Mouse (Mus musculus) adrenal gland, postnatal 25 days (tissue): Measurements from ENCODE around the gene Ndufv3. TPM values are rescaled to one million over a fixed set of nuclear protein-coding genes. Genes with fewer than 3 reads are reported as not detected.
A peak's percentile ranks its signal among the peaks of the same experiment; 100 is the strongest.

ENCODE experiments used
- DNase-seq: peaks from one replicate; pipeline ENCODE4 v3.0.0; 2021; ENCODE audit warnings: mixed read lengths
- long read RNA-seq: library from polyadenylated mRNA; stranded (forward); transcript quantifications from one replicate; pipeline ENCODE4 v2.0.0, GENCODE M21; 2021
- total RNA-seq: library from RNA; stranded (reverse); gene quantifications from 2 replicates; pipeline ENCODE4 v1.2.3, GENCODE M21; 2021

Ndufv3 gene
- 379 and 390 TPM in 2 replicates for total RNA-seq
- long read RNA-seq, transcript Ndufv3-201 (4 exons, 1,582 nt): minor isoform, 72 of 266 reads
- long read RNA-seq, transcript Ndufv3-202 (3 exons, 493 nt): major isoform, 176 of 266 reads
- long read RNA-seq, partial matches to known transcripts: 7 of 266 reads
- long read RNA-seq, other reads (novel, unspliced or antisense): 11 of 266 reads

DNA sequence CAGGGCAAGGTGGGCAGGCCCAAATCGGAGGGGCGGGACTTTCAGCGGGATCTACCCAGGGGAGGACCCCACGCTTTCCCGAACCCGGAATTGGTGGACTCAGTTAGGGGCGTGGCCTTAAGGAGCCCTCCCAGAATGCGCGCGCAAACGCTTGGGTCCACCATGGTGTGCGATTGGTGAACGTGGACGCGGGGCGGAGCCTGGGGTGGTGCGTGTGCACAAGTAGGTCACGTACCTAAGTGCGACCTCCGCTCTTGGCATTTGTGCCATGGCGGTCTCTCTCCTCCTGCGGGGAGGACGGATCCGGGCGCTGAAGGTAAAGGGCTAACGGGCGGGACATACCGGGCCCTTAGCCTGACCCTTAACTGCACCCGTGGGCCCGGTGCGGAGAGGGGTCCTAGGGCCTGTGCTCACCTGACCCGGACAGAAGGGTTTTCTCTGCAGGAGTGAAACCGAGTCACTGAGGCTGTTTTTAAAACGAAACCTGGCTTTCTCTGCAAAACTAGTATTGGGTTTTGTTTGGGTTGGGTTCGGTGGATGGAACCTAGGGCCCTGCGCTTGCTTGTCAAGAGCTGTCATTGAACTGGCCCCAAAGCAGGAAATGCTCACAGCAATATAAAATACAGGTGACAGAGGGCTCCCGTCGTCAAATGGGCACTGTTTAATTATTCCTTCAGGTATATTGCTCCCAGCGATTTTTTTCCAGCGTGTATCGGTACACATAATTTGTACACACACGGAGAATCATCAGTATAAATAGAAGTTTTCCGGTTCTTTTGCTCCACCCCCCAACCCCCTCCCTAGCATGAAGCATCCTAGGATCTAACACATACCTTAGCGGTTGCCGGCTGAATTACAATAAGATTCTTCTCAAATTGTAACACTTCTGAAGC lies at the start of gene Ndufv3, which contains the start of gene Wdr4:
TSS of gene Ndufv3 (plus strand) at position 170 of the 893 bp plus-strand sequence.
TSS of gene Wdr4 (minus strand) at position 35 of the 893 bp plus-strand sequence.
- DNase-seq: peak; percentile 99

DNA sequence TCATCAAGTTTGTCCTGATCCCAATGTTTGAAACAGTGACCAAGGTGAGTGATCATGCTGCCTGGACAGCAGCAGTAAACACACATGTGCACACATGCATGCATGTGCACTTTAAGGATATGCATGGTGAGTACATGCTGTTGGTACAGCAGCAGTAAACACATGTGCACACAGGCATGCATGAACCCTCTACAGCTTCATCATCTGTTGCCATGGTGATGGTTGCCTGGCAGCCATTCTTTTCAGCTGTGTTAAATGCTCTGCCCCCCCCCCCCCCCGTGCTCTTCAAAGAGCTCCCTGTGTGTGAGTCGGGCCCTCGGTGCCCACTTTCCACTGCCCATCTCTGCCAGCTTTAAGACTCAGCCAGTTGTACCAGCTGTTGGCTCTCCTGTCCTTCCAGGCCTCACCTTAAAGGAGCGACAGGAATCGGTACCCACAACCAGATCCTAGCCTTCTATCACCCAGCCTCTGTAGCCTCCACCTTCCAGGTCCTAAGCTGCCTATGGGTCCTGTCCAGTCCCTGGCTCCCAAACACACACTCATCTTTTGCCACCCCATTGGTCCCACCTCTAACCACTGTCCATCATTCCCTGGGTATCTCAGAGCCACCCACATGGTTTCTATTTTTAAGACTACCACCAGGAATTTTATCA lies 49.0 kb upstream of the Ndufv3 start:
- DNase-seq: no peak

DNA sequence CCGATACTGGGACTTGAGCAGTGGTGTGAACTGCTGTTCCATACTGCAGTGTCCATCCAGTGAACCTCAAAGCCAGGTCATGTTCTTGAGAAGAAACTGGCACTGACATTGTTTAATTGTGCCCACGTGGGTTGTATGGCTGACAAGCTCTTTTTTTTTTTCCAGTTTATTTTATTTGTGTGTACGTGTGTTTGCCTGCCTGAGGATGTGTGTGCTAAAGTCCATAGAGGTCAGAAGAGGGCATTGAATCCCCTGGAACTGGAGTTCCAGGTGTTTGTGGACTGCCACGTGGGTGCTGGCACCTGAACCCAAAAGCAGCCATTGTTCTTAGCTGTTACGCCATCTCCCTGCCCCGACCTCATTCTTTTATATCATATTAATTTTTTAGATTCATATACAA lies 45.5 kb upstream of the Ndufv3 start:
- DNase-seq: no peak

DNA sequence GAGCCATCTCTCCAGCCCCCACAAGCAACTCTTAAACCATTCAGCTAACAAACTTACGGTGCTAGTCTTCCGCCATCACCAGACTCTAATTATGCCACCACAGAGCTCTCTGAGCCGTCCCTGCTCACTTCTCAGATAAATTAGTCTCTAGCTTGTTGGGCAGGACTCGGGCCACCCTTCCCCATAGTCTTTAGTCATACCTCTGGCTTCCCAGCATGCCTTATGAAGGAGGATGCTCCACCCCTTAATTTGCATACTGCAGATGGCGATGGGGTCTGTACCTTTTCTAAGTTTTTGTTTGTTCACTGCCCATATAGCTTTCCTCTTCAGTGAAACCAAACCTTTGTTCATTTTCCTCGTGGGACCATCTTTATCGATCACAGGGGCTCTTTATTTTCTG lies 41.3 kb upstream of the Ndufv3 start:
- DNase-seq: no peak

DNA sequence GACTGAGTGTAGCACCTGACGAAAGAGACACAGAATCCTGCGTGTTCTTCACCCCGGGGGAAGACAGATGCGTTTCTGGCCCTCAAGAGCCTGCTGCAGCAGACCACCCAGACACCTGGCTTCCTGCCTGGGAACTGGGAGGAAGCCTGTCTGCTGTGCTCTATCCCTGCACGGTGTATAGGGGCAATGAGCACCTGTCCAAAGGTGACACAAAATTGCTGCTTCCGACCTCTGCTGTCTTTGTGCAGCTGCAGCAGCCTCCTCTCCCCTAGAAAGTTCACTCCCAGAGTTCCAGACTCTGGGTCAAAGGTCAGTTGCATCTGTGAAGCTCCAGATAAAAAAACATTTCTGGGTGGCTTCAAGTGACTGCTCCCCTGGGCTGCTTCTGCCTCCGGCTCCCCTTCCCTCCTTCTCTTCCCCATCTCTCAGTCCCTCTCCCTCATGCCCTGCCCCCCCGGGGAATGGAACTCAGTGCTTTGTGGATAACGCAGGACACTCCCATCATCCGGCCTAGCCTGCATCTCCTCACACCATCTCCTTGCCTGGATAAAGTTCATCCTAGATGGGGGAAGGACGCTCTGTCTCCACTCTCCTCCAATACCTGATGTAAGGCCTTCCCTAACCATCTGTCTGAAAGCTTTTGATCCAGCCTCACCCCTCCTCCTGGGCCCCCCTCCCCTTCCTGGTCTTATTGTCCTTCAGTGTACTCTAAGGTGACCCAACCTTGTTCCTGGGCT lies 40.6 kb upstream of the Ndufv3 start:
- no peak for DNase-seq

DNA sequence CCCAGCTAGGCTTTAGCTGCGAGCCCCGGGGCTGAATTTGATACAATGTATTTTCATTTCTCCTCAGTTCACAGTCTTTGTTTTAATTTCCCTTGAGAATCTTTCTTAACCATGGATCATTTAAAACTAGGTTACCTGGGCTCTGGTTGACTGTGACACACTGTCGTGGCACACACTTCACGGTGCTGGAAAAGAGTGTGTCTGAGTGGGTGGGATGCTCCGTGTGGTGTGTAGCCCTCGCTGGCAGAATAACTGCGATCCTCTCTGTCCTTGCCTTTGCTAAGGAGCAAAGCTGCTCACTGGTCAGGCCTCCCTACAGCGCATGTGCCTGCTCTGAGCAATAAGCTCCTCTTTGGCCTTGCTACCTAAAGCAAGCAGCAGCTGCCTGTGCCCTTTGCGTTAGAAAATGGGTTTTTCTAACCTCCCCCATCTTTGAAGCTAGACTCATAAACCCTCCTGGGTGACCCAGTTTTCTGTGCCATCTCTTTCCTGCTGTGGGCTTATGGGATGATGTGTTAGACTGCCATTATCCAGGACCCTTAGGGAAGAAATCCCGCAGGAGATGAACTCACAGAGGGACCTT lies 33.2 kb upstream of the Ndufv3 start:
- no peak for DNase-seq

DNA sequence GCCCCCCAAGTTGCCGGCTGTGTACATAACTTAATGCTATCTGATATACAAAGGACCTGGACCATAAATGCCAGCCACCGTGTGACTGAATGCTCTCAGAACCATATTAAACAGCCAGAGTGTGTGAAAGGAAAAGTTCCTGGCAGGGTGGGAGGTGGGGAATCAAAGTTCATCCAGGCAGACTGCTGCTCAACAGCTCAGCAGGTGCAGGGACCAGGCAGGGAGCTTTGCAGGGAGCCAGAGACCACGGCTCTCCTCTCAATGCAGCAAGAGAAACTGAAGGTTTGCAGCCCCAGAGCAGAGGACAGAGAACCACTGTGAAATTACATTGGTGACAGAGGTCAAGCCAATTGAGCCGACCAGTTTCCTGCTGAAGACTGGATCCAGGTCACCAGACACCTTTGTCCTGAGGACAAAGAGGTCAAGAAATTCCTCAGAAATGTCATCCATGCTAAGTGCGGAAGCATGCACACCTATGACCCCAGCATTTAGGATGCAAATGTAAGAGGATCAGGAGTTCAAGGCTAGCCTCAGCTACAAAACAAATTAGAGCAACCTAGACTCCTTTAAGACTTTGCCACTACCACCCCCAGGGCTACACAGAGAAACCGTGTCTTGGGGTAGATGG lies 32.4 kb upstream of the Ndufv3 start:
- no peak for DNase-seq

DNA sequence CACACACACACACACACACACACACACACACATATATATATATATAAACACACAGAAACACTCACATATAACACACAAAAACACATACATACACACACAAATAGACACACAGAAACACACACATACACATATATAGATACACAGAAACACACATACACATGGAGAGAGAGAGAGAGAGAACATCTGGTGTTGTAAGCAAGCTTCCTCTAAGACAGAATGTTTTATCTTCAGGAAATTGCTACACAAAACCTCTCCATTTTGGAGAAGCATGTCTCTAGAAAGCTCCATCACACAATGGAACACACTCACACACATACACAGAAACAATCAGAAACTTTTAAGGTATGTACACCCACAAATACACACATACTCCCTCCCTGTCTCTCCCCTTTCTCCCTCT lies 28.6 kb upstream of the Ndufv3 start:
- no peak for DNase-seq

DNA sequence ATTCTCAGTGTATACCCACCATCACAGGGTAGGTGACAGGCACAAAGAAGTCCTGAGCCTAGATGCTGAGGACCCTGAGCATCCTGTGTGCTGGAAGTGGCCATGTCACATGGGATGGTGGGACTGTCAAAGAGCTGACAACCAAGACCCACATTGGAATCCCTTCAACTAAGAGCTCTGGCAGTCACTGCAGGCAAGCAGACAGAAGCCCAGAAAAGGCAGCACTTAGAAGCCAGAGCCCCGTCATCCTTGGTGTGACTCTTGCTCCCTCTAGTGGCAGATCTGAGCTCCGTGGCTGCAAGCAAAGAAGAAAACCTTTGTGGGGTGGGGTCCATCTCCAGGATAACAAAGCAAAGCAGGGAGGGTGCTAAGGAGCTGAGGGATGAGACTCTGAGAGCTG lies 27.5 kb upstream of the Ndufv3 start:
- peak; percentile 60 for DNase-seq

DNA sequence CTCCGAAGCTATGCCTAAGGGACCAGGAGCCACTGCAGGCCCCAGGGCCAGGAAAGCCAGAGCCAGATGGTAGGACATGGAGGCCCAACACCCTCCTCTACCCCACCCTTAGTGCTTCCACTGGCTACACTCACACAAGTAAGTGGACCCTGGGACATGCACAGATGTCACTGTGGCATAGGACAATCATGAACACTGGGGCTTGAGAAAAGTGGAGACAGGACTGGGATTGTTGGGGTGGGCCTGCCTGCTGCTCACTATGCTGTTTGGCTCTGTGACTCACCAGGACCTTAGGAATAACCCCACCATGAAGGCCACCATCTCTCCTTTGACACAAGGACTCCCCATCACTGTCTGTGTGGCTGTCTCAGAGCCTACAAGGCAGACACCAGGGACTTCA lies 24.9 kb upstream of the Ndufv3 start:
- DNase-seq: no peak

DNA sequence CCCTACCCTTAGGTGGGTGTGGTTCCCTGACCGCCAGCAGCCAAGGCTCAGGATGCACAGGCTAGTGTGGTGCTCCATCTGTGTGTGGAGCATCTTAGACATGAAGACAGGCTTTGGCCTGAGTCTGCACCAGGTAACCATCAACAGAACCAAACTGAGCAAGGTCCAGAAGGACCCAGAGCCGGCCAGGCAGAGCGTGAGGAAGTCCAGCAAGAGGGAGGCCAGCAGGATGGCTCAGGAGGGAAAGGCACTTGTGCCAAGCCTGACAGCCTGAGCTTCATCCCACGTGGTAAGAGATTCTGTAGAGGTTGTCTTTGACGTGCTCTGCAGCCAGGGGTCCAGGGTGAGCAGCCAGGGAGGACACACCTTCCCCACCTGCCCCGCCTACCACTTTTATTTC lies 22.2 kb upstream of the Ndufv3 start:
- DNase-seq: no peak

DNA sequence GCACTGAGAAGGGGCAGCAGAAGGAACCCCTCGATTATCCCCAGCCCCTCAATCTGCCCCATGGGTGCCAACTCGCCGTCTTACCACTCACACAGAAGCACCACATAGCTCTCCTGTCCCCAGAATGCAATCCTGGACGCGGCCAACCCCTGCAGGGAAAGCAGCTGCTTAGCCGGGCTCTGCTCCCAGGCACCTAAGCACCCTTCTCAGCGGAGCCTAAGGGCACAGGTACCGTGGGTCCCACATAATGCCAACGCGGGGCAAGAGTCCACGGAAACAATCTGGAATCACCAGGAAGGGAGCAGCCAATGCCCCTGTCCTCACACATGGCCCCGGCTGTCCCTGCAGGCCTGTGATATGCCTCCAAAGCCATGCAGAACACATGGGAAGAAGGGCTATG lies 20.2 kb upstream of the Ndufv3 start:
- DNase-seq: no peak

DNA sequence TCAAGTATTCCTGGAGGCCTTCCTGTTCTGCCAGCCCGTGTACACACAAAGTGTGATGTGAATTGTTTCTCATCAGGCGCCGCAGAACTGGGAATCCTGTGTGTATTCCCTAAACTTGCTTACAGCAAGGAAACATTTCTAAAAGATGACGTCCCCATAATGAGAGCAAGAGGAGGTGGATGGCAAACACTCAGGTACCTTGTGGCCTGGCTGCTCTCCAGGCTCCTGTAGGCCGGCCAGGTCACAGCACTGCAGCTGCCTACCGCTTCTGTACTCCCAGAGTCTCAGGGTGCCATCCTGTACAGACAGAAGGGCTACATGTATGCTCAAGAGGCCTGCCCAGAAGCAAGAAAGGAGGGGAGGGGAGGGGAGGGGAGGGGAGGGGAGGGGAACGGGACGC lies 19.5 kb upstream of the Ndufv3 start:
- DNase-seq: no peak

DNA sequence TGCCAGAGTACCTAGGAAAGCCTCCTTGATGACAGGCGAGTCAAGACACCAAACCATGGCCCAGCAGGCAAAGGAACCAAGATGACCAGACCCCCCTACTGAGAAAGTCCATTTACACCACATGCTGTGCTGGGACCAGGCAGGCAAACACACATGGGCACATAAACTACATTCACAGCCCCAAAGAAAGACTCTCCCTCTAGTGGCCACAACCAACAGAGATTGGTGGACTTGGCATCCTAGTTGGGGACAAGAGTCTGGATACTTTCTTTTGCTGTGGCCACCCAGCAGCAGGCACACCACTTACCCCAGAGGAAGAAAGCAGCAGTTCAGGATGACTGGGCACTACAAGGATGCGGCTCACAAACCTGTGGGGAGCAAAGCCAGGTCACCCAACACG lies 19.0 kb upstream of the Ndufv3 start:
- DNase-seq: no peak

DNA sequence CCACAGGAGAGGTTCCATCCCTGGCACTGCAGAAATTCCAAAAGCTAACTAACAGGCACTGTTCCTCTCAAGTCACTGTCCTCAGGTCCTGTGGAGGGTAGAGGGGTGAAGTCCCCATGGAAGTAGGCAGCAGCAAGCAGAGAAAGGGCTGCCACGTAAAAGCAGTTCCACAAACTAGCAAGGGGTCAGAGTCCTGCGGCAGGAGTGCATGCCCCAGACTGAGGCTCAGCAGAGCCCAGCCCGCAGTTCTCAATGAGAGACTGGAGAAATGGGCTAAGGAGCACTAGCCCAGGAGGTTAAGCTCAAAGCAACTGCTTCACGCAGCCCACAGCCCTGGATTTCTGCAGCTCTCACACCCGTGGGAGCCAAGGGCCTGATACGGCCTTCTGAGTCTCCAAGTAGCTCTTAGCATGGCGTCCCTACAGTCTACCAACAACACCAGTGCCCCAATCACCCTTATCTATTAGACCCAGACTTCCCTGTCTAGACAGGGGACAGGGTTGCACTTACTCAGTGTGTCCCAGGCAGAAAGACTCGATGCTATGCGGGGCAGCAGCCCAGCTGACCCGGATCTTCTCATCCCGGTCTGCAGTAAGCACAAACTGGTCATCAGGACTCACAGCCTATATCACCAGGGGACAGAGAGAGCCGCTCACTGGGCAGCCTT lies 17.5 kb upstream of the Ndufv3 start:
- no peak for DNase-seq

DNA sequence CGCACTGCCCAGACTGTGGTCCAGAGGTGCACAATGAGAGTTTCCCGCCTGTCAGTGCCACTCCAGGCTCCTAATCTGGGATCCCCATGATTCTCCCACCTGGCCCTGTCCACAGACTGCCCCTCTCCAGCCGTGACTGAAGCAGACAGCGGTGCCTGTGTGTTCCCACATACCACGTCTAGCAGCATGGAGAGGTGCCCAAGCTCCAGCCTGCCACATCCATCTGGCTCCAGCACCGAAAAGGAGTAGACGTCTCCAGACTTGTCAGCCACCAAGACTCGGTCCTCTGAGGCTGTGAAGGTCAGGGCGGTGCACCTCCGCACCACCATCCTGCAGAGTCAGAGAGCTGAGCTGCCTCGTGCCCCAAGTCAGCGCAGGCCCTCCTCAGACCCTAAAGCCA lies 16.6 kb upstream of the Ndufv3 start:
- DNase-seq: no peak

DNA sequence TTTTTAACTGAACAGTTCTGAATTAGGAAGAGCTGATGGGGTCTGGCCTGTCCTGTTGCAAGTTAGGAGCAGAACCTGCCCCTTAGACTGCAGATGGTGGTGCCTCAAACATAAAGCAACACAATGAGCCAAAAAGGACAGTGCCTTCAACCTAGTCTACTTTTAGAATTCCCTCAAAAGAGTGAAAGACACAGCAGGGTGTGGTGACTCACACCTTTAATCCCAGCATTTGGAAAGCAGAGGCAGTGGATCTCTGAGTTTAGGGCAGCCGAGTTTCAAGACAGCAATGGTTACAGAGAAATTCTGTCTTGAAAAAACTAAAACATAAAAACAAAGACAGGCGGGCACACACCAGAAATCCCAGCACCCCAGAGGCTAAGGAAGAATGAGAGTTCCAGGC lies 16.0 kb upstream of the Ndufv3 start:
- no peak for DNase-seq

DNA sequence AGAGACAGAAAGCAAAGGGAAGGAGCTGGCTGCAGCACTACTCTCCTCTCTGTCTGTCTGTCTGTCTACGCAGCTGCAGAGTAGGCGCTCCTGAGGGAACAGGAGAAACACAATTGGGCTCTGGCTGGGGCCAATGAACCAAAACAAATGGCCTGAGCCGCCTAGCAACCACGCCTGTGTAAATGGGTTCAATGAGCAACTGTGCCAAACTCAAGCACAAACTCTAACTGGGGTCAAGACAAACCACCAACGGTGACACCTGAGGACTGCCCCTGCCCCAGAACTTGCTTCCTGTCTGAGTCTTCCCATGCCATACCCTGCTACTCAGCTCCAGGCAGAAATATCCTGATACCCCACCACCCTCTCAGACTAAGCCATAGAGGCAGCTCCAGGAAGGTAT lies 14.9 kb upstream of the Ndufv3 start:
- no peak for DNase-seq

DNA sequence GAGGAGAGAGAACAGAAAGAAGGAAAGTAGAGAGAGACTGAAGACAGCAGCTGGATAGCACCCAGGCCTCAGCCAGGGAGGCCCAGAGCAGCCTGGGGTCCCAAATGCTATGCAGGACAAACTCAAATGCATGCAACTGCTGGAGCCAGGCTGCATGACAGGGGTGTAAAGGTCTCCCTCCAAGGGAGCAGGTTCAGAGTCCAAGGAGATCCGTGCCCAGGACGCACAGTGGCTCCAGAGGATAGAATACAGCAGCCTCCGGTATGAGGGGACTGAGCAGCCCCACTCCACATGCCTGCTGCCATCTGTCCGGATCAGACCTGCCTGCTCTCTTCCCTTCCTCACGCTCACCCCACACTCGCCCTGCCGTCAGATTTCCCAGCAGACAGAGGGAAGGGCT lies 13.6 kb upstream of the Ndufv3 start:
- no peak for DNase-seq

DNA sequence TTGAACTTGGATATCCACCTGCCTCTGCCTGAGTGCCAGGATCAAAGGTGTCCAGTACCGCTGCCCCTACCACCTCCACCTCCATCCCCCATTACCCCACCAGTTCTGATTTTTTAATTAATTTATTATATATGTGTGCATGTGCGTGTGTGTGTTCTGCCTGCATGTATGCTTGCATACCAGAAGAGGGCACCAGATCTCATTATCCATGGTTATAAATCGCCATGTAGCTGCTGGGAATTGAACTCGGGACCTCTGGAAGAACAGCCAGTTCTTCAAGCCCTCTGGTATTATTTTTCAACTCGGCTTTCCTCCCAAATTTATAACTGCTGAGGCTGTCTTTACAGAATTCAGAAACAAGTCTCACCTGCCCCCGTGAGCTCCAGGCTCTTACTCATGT lies 9.0 kb upstream of the Ndufv3 start:
- no peak for DNase-seq

DNA sequence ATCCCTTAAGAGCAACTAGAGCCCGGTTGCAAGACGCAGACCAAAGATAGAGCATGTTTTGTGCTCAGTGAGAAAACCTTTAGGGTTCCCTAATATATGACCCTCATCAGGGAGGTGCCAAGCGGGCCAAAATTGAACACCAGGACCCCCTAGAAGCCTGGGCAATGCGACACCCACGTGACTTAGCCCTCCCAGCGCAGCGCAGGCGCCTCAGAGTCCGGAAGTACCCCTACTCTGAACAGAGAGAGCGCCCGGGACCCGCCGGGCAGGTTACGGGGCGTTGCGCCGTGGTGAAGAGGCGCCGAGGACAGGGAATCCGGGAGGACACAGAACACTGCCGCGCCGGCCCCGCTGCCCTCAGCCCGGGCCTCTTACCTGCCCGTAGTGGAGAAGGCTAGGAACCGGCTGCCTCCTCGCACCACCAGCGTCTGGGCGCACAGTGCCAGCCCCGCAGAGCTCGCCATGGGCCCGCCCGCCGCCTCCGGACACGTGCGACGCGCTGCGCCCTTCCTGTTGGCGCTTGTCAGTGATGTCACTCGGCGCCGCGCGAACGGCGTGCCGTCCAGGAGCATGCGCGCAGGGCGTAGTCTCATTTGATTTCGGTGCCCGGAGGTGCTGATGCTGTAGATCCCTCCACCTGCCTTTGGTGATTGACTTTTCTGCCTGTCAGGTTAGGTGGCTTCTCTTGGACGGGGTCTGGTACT lies 8.0 kb upstream of the Ndufv3 start:
- DNase-seq: peak; percentile 89
